Mouse (Mus musculus): ENCODE measurements around the gene Mapk11. TPM values are rescaled to one million over a fixed set of nuclear protein-coding genes. Genes with fewer than 3 reads are reported as not detected.

Mapk11 gene
- total and polyA plus RNA-seq, 2 experiments from 2014 or later: 19.3 to 34.8 TPM

GRCm38 (mm10) chr15:89184937-89185227 lies 35.5 kb upstream of the Mapk11 start:
- DNase-seq (ENCODE audit: low spot score) (no peak), ATAC-seq (ENCODE audit: low FRiP score) (no peak)
- Histone ChIP-seq H3K36me3 (ENCODE audit: insufficient read depth, low read length) (peaks cover 45% of the 10 kb centered on the region), H3K4me3 (ENCODE audit: low read depth, low read length) (no peak overlapping the region), H3K9ac (replicated peaks; ENCODE audit: low read length, poor library complexity, severe bottlenecking) (no peak overlapping the region), H3K27me3 (ENCODE audit: insufficient read depth, low read length) (no peaks in the 10 kb centered on the region), H3K4me2 (ENCODE audit: low read depth, low read length, poor library complexity, severe bottlenecking) (no peak overlapping the region), H3K27ac (ENCODE audit: low read depth, low read length) (no peak overlapping the region), H3K9me3 (ENCODE audit: low read length) (no peaks in the 10 kb centered on the region), H3K4me1 (ENCODE audit: insufficient read depth, low read length) (0 out of 2 replicates have a peak, but pooled peaks cover under 1% of the 10 kb centered on the region)
- TF ChIP-seq CTCF (IDR thresholded peaks at IDR 0.05): no peak
- 72% methylated on average over 5 of the region's 5 CpGs for WGBS

- Histone ChIP-seq H3K9me3 (ENCODE audit: low read length) (no peaks in the 10 kb centered on the region), H3K4me2 (ENCODE audit: low read depth, low read length, poor library complexity, severe bottlenecking) (no peak overlapping the region), H3K4me3 (ENCODE audit: low read depth, low read length) (no peak overlapping the region), H3K27ac (ENCODE audit: low read depth, low read length) (no peak overlapping the region), H3K4me1 (ENCODE audit: insufficient read depth, low read length) (peaks cover 6% of the 10 kb centered on the region; the same call in 1 of the 2 replicates), H3K9ac (replicated peaks; ENCODE audit: low read length, poor library complexity, severe bottlenecking) (no peak overlapping the region), H3K36me3 (ENCODE audit: insufficient read depth, low read length) (peaks cover 39% of the 10 kb centered on the region), H3K27me3 (ENCODE audit: insufficient read depth, low read length) (no peaks in the 10 kb centered on the region)
- 36% methylated on average over 5 of the region's 5 CpGs for WGBS
- no peak for TF ChIP-seq CTCF (IDR thresholded peaks at IDR 0.05)
- DNase-seq (ENCODE audit: low spot score) (peak; percentile 66), ATAC-seq (ENCODE audit: low FRiP score) (no peak)
Measured at GRCm38 (mm10) chr15:89184141-89184936, 34.9 kb upstream of the Mapk11 start.

DNA sequence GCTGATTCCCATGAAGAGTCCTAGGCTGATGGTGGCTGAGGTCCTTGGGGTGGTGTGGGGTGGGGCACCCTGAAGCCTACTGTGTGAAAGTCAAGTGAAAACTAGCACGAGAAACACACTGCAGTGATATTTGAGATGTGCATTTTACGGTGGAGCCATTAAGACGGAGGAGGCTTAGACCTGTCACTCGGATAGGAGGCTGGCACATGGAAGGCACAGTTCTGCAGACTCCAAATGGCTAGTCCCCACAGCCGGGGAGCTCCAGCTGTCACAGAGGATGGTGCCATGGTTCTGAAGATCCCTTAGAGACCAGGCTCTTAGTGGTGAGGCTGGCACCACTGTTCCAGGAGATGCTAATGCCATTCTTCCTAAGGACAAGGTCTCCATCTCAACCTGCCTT lies 33.4 kb upstream of the Mapk11 start:
- H3K4me3 ChIP-seq (ENCODE audit: low read depth, low read length): no peak overlapping the region
- H3K4me1 ChIP-seq (ENCODE audit: insufficient read depth, low read length): peaks cover 21% of the 10 kb centered on the region
- DNase-seq (ENCODE audit: low spot score): no peak
- peaks cover 27% of the 10 kb centered on the region for H3K36me3 ChIP-seq (ENCODE audit: insufficient read depth, low read length)
- ATAC-seq (ENCODE audit: low FRiP score): no peak
- H3K9ac ChIP-seq (replicated peaks; ENCODE audit: low read length, poor library complexity, severe bottlenecking): no peak overlapping the region
- H3K9me3 ChIP-seq (ENCODE audit: low read length): no peaks in the 10 kb centered on the region
- no peak for TF ChIP-seq CTCF (IDR thresholded peaks at IDR 0.05)
- WGBS: 76% methylated on average over 5 of the region's 5 CpGs
- no peak overlapping the region for H3K4me2 ChIP-seq (ENCODE audit: low read depth, low read length, poor library complexity, severe bottlenecking)
- H3K27ac ChIP-seq (ENCODE audit: low read depth, low read length): no peak overlapping the region
- H3K27me3 ChIP-seq (ENCODE audit: insufficient read depth, low read length): no peaks in the 10 kb centered on the region

DNA sequence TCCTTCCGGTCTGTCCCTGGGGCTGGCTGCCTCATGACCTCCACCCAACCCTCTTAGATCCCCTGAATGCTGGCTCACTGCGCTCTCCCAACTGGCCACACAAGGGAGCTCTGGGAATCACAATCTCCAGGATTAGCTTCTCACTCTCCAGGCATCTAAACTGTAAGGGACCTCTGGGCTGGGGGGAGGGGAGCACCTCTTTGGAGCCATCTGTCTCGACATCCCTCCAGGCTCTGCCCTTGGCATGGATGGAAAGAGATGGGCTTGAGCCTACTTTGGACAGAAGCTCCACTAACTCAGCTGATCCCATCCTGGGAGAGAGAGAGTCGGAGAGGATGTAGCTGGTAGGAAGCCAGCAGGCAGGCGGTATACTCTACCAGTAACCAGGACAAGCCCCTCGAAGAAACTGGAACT lies 32.9 kb upstream of the Mapk11 start:
- Histone ChIP-seq H3K27me3 (ENCODE audit: insufficient read depth, low read length) (no peaks in the 10 kb centered on the region), H3K27ac (ENCODE audit: low read depth, low read length) (no peak overlapping the region), H3K4me1 (ENCODE audit: insufficient read depth, low read length) (peaks cover 26% of the 10 kb centered on the region), H3K9me3 (ENCODE audit: low read length) (no peaks in the 10 kb centered on the region), H3K36me3 (ENCODE audit: insufficient read depth, low read length) (peaks cover 25% of the 10 kb centered on the region), H3K4me2 (ENCODE audit: low read depth, low read length, poor library complexity, severe bottlenecking) (no peak overlapping the region), H3K9ac (replicated peaks; ENCODE audit: low read length, poor library complexity, severe bottlenecking) (no peak overlapping the region), H3K4me3 (ENCODE audit: low read depth, low read length) (no peak overlapping the region)
- DNase-seq (ENCODE audit: low spot score): peak; percentile 61
- 36% methylated on average over 6 of the region's 6 CpGs for WGBS
- ATAC-seq (ENCODE audit: low FRiP score): no peak
- peak; percentile 46 for TF ChIP-seq CTCF (IDR thresholded peaks at IDR 0.05)

GRCm38 (mm10) chr15:89181561-89182270 lies 32.3 kb upstream of the Mapk11 start:
- Histone ChIP-seq H3K27ac (ENCODE audit: low read depth, low read length) (no peak overlapping the region), H3K36me3 (ENCODE audit: insufficient read depth, low read length) (peaks cover 19% of the 10 kb centered on the region), H3K4me3 (ENCODE audit: low read depth, low read length) (no peak overlapping the region), H3K4me2 (ENCODE audit: low read depth, low read length, poor library complexity, severe bottlenecking) (peak overlapping the region; percentile 77; the same call in 1 of the 2 replicates), H3K9me3 (ENCODE audit: low read length) (no peaks in the 10 kb centered on the region), H3K27me3 (ENCODE audit: insufficient read depth, low read length) (no peaks in the 10 kb centered on the region), H3K4me1 (ENCODE audit: insufficient read depth, low read length) (peaks cover 32% of the 10 kb centered on the region), H3K9ac (replicated peaks; ENCODE audit: low read length, poor library complexity, severe bottlenecking) (no peak overlapping the region)
- TF ChIP-seq CTCF (IDR thresholded peaks at IDR 0.05): peak; percentile 57
- ATAC-seq (ENCODE audit: low FRiP score): no peak
- no peak for DNase-seq (ENCODE audit: low spot score)
- WGBS: 78% methylated on average over 10 of the region's 10 CpGs

All from midbrain, postnatal 0 days (tissue).